Mouse (Mus musculus): ENCODE data around the gene Il3ra. TPM values are rescaled to one million over a fixed set of nuclear protein-coding genes. Genes with fewer than 3 reads are reported as not detected.

The Il3ra gene
- 44.2 and 82.3 TPM in 2 replicates for polyA plus RNA-seq (2011; ENCODE audit: insufficient read depth, insufficient read length, low replicate concordance, missing spikeins)

DNA sequence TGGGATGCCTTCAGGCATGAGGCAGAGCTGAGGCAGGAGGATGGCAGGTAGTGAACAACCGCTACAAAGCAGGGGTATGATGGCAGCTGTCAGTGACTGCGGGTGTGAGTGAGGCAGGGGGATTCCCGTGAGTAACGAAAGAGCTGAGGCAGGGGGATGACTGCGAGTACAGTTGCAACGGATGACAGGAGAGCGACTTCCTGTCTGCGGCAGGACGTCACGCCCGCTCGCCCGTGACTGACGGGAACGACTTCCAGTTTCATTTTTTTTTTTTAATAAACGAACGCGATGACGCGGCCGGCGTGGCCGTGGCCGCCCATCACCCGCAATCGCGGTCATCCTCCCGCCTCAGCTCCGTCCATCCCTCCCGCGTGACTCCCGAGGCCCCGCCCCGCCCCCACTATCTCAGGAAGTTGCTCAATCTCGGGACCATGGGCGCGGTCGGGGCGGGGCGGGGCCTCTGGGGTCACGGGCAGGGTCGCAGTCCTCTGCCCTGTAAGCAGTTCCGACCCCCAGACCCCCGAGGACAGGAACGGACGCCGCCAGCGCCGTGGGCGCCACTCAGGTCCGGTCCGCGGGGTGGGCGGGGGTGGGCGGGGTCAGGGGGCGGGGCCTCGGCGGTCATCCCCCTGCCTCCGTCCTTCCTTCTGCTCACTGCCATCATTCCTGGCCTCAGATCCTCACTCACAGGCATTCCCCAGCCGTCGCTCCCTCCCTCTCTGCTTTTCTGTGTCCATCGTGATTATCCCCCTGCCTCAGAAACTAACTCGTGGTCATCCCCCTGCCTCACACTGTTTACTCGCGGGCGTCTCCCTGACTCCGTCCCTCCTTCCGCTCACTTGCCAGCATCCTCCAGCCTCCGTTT is at the start of gene Il3ra:
Gene Il3ra, plus strand, starts transcription at position 328 of the 865 bp plus-strand sequence.
- WGBS = 3% methylated on average over 67 of the region's 69 CpGs
- H3K4me3 ChIP-seq (replicated peaks; ENCODE audit: control insufficient read depth, low read depth, low read length) = peak within 1 kb of the TSS; percentile 93
- TF ChIP-seq POLR2A (IDR thresholded peaks at IDR 0.05; ENCODE audit: borderline replicate concordance, control insufficient read depth, low read depth, low read length) (0 out of 2 replicates have a peak, but pooled peaks have one; percentile 6), CTCF (IDR thresholded peaks at IDR 0.05; ENCODE audit: control insufficient read depth, insufficient read depth, low read length) (no peak)
- H3K4me1 ChIP-seq (ENCODE audit: control insufficient read depth, insufficient read depth, low read length) = no peaks in the 10 kb centered on the region
- H3K27ac ChIP-seq (ENCODE audit: control insufficient read depth, insufficient read depth, low read depth, low read length, poor library complexity) = peak within 1 kb of the TSS; percentile 93

DNA sequence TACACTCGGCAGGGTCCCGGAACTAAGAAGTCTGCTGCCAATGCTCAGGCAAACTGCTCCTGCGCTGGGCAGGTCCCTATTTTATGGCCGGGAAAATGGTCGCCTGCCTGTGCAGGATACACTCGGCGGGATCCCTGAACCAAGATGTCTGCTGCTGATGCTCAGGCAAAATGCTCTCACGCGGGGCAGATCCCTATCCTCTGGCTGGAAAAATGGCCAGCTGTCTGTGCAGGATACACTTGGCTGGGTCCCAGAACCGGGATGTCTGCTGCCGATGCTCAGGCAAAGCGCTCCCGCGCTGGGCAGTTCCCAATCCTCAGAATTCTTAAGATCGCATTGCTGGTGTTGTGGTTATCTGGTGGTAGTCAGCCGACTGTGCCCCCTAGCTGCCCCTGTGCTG is 37.1 kb upstream of the Il3ra start:
- Histone ChIP-seq H3K27ac (ENCODE audit: control insufficient read depth, insufficient read depth, low read depth, low read length, poor library complexity) (no peak overlapping the region), H3K4me3 (replicated peaks; ENCODE audit: control insufficient read depth, low read depth, low read length) (no peak overlapping the region), H3K4me1 (ENCODE audit: control insufficient read depth, insufficient read depth, low read length) (no peaks in the 10 kb centered on the region)
- TF ChIP-seq CTCF (IDR thresholded peaks at IDR 0.05; ENCODE audit: control insufficient read depth, insufficient read depth, low read length) = no peak
- TF ChIP-seq POLR2A (IDR thresholded peaks at IDR 0.05; ENCODE audit: borderline replicate concordance, control insufficient read depth, low read depth, low read length) = no peak
- whole genome bisulfite sequencing = 60% methylated on average over 16 of the region's 16 CpGs

GRCm38 (mm10) chr14:14309416-14309815 is 36.7 kb upstream of the Il3ra start:
- TF ChIP-seq POLR2A (IDR thresholded peaks at IDR 0.05; ENCODE audit: borderline replicate concordance, control insufficient read depth, low read depth, low read length) = no peak
- no peak for TF ChIP-seq CTCF (IDR thresholded peaks at IDR 0.05; ENCODE audit: control insufficient read depth, insufficient read depth, low read length)
- no peak overlapping the region for H3K27ac ChIP-seq (ENCODE audit: control insufficient read depth, insufficient read depth, low read depth, low read length, poor library complexity)
- H3K4me1 ChIP-seq (ENCODE audit: control insufficient read depth, insufficient read depth, low read length) = no peaks in the 10 kb centered on the region
- WGBS = 62% methylated on average over 14 of the region's 14 CpGs
- H3K4me3 ChIP-seq (replicated peaks; ENCODE audit: control insufficient read depth, low read depth, low read length) = no peak overlapping the region

DNA sequence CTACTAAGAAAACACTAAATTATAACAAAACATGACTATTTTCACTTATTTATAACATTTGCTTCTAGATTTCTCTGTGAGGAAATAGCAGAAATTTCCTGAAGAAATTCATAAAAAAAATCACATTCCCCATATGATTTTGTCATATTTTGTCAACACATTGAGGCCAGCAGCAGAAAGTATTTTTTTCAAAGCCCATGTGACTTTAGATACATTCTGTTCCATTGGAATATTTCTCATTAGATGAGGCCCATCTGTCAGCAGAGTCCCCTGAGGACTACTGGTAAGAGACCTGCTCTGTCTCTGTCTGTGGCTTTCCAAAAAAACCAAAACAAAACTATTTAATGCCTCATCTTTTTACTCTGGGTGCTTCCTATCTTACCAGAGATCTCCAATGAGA is 23.5 kb upstream of the Il3ra start, which contains the start of gene Olfr31:
Gene Olfr31, plus strand, starts transcription at position 301 of the 400 bp plus-strand sequence.
- Histone ChIP-seq H3K4me3 (replicated peaks; ENCODE audit: control insufficient read depth, low read depth, low read length) (no peak within 1 kb of the TSS), H3K27ac (ENCODE audit: control insufficient read depth, insufficient read depth, low read depth, low read length, poor library complexity) (no peak within 1 kb of the TSS), H3K4me1 (ENCODE audit: control insufficient read depth, insufficient read depth, low read length) (no peaks in the 10 kb centered on the region)
- TF ChIP-seq CTCF (IDR thresholded peaks at IDR 0.05; ENCODE audit: control insufficient read depth, insufficient read depth, low read length) = no peak
- no peak for TF ChIP-seq POLR2A (IDR thresholded peaks at IDR 0.05; ENCODE audit: borderline replicate concordance, control insufficient read depth, low read depth, low read length)

- no peak for TF ChIP-seq POLR2A (IDR thresholded peaks at IDR 0.05; ENCODE audit: borderline replicate concordance, control insufficient read depth, low read depth, low read length)
- TF ChIP-seq CTCF (IDR thresholded peaks at IDR 0.05; ENCODE audit: control insufficient read depth, insufficient read depth, low read length) = peak; percentile 84
- H3K4me1 ChIP-seq (ENCODE audit: control insufficient read depth, insufficient read depth, low read length) = no peaks in the 10 kb centered on the region
- 14% methylated on average over 40 of the region's 40 CpGs for WGBS
- H3K4me3 ChIP-seq (replicated peaks; ENCODE audit: control insufficient read depth, low read depth, low read length) = peak overlapping the region; percentile 93
- H3K27ac ChIP-seq (ENCODE audit: control insufficient read depth, insufficient read depth, low read depth, low read length, poor library complexity) = peak overlapping the region; percentile 93
These were observed 783 bp upstream of the Il3ra start for GRCm38 (mm10) chr14:14345113-14345871.

DNA sequence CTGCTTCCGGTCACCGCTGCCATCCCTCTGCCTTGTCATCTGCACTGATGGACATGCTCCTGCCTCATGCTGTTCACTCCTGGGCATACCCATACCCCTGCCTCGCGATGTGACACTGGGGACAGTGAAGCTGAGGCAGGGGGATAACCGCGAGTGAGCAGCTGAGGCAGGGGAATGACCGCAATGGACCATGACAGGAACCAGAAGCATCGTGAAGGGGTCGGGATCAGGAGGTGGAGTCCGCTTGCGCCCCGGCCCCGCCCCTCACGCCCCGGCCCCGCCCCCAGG is 682 bp downstream of the Il3ra start:
- Histone ChIP-seq H3K4me3 (replicated peaks; ENCODE audit: control insufficient read depth, low read depth, low read length) (peak overlapping the region; percentile 93), H3K4me1 (ENCODE audit: control insufficient read depth, insufficient read depth, low read length) (no peaks in the 10 kb centered on the region), H3K27ac (ENCODE audit: control insufficient read depth, insufficient read depth, low read depth, low read length, poor library complexity) (peak overlapping the region; percentile 7; the same call in 1 of the 2 replicates)
- 44% methylated on average over 16 of the region's 16 CpGs for WGBS
- no peak for TF ChIP-seq CTCF (IDR thresholded peaks at IDR 0.05; ENCODE audit: control insufficient read depth, insufficient read depth, low read length)
- no peak for TF ChIP-seq POLR2A (IDR thresholded peaks at IDR 0.05; ENCODE audit: borderline replicate concordance, control insufficient read depth, low read depth, low read length)

- H3K27ac ChIP-seq (ENCODE audit: control insufficient read depth, insufficient read depth, low read depth, low read length, poor library complexity) = no peak overlapping the region
- WGBS = 73% methylated on average over 17 of the region's 17 CpGs
- no peak overlapping the region for H3K4me3 ChIP-seq (replicated peaks; ENCODE audit: control insufficient read depth, low read depth, low read length)
- TF ChIP-seq POLR2A (IDR thresholded peaks at IDR 0.05; ENCODE audit: borderline replicate concordance, control insufficient read depth, low read depth, low read length) (no peak), CTCF (IDR thresholded peaks at IDR 0.05; ENCODE audit: control insufficient read depth, insufficient read depth, low read length) (no peak)
- no peaks in the 10 kb centered on the region for H3K4me1 ChIP-seq (ENCODE audit: control insufficient read depth, insufficient read depth, low read length)
These were observed 1.2 kb downstream of the Il3ra start for GRCm38 (mm10) chr14:14347151-14347835.
